Mouse (Mus musculus): ENCODE measurements around the gene Enox2.
"Not testable (repeated sequence)": the region's sequence is repeated elsewhere in the genome, so short reads cannot be mapped to it uniquely, and the experiment has no call there.

Gene Enox2

DNA sequence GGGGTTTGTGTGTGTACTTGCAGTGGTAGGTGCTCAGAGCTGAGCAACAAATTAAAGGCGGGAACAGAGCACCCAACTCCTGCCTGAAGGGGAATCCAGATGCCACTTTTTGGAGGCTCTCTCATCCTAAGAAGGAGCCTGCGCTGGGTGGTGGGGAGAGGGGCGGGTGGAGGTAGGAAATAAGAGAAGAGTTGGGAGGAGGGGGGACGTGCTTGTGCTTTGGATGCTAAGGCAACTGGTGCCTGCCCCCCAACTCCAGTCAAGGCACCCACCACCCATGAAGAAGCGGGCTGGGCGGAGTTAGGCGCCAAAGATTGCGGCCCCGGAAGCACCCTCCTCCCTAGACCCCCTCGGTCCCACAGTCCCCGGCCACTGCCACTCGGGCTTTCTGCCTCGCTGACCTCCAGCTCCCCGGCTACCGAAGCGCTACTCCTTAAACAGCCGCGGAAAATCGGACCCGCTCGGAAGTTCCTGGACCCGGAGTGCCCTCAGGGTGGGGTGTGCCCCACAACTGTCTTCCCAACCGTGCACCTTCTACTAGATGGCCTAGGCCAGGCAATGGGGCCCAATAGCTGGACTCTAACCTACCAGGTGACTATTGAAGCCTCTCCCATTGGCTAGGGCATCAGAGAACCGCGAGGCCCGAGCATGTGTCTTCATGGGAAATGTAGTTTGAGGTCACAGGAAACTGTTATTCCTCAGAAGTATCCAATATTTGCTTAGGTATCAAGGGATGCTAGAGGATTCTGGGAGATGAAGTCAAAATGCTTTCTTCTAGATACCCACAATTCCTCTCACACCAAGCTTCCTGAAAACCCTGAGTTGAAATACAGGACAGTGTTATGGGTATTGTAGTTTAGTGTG lies at the start of gene Enox2:
Gene Enox2 (minus strand): TSS at position 560 of the 864 bp plus-strand sequence.
- DNase-seq (ENCODE audit: low read depth), result peak; percentile 95

DNA sequence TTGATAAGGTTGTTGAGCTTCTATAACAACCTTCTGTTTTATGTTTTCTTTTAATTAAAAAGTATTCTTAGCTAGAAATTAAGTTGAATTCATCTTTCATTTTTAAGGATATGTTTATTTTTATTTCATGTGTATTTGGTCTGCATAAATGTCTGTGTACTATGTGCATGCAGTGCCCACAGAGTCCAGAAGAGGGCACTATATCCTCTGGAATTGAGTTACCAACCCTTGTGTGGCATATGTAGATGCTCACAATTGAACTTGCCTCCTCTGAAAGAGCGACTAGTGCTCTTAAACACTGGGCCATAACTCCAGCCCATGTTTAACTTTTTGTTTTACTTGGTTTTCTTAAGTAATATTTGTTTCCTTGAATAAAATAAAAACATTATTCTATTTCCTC lies 21.4 kb upstream of the Enox2 start:
- peak; percentile 53 for DNase-seq (ENCODE audit: low read depth)

DNA sequence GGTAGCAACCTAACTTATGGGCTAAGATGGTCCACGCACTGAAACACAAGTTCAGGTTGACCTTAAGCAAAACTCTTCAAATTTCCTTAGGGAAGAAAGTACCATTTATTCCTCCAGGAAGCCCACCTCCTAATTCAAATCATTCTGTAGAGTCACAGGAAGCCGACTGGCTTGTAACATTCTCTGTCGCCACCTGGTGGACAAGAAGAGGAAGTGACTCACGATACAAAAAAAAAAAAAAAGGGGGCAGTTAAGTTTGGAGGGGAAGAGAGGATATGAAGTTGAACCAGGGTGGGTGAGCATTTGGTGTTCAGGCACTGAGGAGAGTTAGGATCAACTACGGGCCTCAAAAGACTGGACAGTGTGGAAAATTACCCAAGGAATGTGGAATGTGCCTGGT lies 18.6 kb upstream of the Enox2 start:
- peak; percentile 40 for DNase-seq (ENCODE audit: low read depth)

DNA sequence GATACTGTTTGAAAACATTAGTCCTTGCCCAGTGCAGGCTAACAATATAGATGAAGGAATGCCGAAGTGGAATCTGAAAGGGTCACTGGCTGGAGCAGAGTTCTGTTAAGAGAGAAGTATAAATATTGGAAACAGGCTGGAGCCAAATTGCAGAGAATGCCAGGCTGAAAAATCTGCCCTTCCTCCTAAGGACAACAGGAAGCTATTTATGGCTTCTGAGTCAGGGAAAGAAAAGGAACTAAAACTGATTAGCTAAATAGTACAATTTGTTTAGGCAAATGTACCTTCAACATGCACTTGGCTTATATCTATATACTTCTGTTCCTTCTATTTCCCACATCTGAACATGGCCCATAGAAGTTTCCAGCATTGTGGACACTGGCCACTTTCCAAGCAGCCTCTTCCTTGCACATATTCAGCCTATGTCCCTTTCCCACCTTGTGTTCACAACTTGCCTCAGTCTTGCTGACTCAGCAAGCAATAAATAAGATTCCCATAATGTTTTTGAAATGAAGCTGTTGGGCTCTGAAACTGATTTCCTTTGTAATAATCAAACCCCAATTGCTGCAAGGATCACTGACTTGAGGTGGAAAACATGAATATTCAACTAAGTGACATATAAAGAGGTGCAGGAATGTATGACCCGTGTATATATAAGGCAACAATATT lies 8.0 kb downstream of the Enox2 start:
- DNase-seq (ENCODE audit: low read depth), result no peak

DNA sequence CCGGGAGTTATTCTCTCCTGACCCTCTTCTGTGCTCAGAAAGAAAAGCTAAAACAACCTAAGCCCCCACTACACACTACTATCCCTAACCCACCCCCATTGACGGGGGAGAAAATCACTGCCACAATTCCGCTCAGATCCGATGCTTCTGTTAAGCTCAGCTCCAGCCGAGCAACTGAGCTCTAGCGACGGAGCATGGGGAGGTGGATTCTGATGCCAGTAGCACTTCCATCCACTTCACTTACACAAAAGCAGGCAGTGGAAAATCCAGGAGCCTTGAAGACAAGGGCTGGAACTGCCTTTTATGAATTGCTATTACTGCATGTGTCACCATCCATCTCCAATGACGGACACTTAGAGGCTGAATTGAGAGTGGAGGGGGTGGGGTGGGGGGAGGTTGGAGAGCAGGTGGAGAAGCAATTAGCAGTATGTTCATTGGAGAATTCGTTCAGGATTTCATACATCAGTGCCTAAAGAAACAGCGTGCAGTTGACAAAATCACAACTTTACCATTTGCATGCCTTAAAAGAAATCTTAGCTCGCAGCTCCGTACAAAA lies 14.5 kb downstream of the Enox2 start:
- no peak for DNase-seq (ENCODE audit: low read depth)

DNA sequence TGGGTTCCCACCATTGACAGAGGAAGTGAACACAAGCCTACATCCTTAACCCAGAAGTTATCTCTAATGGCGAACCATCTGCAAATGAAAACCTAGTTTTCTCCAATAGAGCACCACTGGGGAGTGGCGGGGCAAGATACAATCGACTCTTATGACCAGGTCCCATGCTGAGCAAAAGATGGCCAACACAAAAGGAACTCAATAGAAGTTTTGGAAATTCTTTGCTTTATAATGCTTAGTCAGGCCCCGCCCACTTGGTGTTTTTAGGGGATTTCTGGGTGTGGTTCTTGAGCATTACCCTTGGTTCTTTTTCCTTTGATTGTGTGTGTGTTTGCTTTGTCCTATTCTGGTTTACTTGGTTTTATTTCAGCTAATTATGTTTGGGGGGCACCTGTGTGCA lies 37.2 kb downstream of the Enox2 start:
- DNase-seq (ENCODE audit: low read depth), result no peak

DNA sequence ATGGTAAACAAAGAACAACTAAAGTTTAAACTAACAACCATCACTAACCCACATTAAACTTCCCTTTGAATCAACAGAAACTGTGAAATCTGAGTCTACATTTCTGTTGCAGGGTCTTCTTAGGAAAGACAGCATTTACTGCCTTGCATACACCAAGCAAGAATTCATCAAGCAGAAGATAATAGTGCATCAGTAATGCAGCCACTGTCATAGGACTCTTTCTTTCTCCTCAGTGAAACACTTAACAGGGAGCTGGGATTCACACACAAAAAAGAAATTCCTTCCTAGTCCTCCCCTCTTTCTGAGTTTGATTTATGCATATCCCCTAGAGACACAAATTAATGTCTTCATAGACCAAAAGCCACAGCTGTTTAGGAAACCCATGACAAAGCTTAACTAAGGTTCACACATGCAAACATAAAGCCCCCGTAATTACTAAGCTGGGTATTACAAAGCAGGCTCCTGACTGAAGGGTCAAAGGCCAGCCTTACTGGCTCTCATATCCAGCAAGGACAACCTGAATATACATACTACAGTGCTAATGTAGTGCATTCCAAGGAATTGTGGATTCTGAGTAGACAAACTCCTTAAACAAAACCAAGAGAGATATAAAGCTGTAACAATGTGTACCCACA lies 62.1 kb downstream of the Enox2 start:
- no peak for DNase-seq (ENCODE audit: low read depth)

DNA sequence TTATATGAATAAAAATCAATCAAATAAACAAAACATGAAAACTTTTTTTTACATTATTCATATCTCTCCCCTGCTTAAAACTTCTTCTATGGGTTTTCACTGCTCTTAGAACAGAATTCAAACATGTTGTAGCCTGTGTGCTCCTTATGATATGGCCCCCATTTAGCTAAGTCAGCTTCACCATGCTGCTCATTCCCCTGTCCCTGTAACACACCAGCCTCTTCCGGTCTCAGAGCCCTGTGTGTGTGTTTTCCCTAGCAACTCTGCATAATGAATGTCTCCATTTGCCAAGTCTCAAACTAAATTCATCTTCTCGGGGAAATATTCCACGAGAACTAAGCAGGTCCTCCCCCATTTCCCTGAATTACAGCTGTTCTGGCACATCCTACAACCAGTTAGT lies 71.6 kb downstream of the Enox2 start:
- DNase-seq (ENCODE audit: low read depth), result no peak

DNA sequence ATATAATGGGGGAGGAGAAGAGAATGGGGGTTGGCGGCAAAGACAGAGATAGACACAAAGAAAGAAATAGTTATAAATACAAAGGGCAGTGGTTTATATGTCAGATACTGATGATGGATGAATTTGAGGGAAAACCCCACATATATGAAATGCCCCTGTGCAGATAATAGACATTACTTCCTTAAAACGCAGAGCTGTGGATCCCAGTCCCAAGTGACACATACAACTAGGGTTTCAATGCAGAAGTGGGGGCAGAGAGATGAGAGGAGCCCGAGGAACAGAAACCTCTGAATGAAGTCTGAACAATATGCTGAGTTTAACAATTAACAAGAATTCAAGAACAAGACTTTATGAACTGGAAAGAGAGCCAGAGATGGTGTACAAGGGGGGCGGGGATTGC lies 91.7 kb downstream of the Enox2 start:
- DNase-seq (ENCODE audit: low read depth), result no peak

DNA sequence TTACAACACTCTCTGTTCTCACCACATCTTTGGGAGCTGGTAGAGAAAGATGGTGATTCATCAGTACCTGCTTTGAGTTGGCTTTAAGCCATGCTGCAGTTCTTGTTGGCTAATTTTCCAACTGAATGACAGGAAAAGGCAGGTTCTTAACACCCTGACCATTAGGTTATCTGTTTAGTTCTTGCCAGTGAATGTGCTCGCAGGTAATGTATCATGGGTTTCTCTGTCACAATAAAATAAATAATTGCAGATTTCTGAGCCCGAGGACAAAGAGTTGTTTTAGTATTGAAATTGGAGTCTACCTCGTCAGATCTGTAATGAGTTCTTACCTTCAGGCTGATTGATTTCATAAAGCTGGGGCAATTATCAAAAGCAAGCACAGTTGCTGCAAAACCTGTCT lies 106.9 kb downstream of the Enox2 start:
- DNase-seq (ENCODE audit: low read depth), result peak; percentile 3

DNA sequence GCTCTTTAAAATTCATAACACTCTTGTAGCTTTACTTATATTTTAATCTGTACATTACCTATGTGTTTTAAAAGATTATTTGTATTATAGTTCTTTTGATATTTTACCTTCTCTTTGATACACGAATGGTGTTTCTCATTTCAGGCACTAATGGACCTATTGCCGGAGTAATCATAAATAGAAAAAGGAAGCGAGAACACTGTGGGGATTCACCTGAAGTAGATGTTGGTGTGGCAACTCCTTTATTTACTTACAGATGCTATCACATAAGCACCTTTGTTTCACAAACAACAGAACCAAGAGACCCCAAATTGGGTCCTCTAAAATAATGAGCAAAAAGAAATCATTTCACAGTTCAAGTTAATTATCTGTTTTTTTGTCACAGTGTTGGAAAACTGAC lies 109.4 kb downstream of the Enox2 start:
- no peak for DNase-seq (ENCODE audit: low read depth)

DNA sequence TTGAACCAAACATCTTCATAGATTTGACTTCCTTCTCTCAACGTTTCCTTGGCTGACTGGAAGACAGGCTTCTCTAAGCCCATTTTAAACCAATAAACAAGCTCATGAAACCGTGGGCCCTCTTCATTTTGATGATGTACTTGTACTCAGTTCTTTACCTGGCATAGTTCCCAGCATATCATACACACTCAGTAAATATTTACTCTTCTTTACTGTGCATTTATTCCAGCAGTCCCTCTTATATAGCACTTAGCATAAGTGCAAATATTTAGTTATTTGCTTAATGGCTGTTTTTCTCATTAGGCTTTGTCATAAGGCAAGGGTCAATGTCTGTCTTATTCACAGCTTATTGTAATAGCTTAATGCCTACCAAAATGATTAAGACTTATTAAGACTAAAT lies 133.8 kb downstream of the Enox2 start:
- no peak for DNase-seq (ENCODE audit: low read depth)

DNA sequence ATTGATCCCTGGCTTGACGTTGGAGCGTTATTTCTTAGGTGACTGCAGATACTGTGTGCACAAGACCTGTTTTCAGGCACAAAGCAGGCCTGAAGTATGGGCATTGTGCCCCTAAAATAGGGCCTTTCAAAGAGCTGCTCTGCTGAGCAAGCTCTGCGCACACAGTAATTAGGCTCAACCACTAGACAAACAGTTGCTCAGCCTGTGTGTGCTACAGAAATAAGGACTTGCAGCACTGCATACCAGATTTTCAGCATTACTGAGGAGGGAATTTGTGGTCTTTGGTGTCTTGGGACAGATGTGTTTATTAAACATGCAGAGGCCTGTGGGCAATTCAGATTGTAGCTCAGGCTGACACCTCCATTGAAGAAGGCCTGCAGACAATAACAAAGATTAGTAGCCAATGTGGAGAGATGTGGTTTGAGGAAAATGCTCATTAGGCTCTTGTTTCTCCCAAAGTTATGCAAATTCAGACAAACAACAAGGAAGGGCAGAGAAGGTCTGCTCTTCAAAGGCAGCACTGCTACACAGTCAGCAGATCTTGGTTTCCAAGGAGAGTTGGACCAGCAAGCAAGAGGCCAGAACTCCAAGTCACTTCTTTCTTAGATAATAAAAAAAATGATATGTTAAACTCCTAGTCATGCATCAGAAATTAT lies 163.2 kb downstream of the Enox2 start:
- DNase-seq (ENCODE audit: low read depth), result no peak

DNA sequence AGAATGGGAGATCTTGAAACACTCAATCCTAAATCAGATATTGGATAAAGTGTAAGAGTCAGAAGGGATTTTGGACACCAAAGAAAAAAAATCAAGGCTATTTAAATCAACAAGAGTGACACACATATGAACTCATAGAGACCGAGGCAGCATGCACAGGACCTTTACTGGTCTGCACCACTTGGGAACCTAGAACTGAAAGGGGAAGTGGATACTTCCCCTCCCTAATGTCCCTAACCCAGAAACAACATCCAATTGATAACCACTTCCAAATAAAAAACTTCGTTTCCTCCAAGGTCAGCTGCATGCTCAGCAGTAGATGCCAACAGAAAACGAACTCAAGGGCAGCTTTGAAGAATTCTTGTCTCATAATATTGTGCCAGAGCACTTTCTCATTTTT lies 171.6 kb downstream of the Enox2 start:
- peak; percentile 4 for DNase-seq (ENCODE audit: low read depth)

DNA sequence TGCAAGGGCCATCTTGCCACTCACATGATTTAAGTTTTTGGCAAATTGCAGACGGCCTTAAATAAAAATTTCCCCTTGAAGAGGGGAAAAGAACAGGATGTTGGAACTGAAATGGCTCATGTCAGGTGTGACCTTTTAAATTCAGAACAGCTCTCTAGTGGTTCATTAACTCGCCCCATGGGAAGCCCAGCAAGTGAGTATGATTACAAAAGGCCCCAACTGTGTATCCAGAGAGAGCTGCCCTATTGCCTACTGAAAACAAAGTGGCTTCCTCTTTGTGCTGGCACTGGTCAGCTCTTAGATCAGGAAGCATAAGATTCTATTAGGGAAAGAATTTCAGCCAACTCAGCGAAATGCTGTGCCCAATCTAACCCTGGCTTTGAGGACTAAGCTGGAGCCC lies 175.6 kb downstream of the Enox2 start:
- no peak for DNase-seq (ENCODE audit: low read depth)

DNA sequence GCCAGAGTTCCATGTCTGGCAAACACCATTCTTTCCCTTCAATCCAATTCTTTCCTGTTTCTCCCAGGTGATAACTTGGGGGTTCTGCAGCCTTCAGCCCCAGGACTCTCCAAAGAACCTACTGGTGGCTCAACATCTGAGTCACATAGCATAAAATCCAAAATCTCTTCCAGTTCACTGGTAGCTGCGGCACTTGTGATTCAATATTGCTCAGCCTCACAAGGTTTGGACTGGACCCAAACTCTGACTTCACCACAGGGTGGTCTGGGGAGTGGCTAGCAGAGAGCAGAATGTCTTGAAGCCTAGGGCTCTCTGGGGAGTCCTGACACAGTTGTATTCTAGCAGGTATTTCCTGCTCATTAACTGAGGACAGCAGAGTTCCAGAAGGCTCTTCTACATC lies 187.5 kb downstream of the Enox2 start:
- DNase-seq (ENCODE audit: low read depth), result not testable (repeated sequence)

DNA sequence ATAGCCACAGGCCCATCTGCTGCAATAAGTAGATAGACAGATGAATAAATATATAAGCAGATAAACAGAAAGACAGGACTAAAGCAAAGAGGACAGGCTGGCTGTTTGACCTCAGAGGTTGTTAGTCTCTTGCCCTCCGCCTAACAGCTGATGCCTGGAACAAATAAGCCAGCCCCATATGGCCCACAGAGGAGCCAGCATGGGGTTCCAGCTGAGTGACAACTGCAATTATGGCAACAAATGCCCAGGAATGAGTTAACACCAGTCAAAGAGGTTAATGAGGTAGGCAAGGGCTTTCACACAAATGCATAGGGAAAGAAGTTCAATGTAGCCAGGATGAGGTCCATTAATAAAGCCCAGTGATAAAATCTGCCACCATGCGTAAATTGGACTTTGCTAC lies 191.8 kb downstream of the Enox2 start:
- DNase-seq (ENCODE audit: low read depth), result no peak

DNA sequence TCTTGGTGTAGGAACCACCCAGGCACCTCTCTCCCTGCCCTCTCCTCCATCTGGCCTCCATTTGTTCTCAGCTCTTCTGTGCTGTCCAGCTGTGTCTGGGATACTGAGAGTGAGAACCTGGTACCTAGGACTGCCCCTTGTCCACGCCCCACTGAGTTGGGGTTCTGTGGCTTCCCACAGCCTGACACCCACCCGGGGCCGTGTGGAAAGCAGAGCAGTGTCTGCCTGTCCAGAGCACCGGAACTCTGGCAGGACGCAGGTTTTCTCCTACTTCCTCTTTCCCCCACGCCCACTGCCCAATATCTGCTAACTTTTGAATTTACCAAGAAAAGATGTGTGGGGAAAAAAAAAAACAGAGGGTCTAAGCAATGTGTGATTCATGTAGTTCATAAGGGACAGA lies 213.0 kb downstream of the Enox2 start:
- DNase-seq (ENCODE audit: low read depth), result peak; percentile 65

DNA sequence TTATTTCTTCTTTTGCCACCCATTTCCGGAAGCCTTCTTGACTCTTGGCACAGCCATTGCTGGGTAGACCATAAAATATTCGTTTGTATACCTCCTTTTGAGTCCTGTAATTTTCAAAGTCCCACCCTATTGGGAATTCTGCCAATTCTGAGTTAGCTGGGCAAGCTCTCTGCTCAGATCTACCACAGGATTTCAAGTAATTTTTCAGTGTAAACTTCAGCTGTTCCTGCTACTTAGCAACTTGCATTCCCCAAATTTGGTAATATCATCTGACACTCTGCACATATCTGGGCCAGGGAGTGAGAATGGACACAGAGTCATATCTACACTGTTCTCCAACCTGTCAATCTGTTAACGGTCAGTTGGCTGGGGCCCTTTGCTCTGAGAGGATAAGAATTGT lies 214.5 kb downstream of the Enox2 start:
- DNase-seq (ENCODE audit: low read depth), result no peak

DNA sequence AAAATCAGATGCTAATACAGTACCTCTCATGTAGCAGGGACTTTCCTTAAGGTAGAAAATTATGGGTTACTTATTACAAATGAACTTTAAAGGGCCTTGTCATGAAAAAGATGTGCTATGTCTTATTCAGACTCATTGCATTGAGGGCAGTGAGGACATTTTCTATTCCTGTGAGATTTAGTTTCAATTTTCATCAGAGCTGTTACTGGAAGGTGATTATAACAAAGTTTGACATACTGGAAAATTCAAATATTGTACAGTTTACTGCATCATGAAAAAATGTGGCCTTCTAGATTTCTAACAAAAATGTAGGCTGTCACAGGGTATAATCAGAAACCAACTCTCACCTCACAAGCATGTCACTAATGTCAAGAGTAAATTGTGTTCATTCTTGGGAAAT lies 242.9 kb downstream of the Enox2 start:
- DNase-seq (ENCODE audit: low read depth), result no peak

DNA sequence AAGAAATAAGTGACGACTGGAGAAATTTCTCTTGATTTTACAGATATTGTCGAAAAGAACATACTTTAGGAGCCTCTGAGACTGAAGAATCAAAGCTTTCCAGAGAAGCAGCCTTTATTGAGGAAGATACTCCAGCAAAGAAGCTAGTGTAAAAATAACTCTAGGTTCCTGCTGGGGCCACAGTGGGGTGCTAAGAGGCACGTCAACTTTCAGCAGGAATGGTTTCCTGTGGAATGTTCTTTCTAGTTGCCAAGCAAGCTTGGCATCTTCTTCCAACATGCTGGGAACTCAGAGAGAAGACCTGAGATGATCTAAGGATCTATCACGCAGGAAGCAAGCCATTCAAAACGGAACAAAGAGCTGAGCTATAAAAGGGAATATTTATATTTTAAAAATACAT lies 278.3 kb downstream of the Enox2 start:
- no peak for DNase-seq (ENCODE audit: low read depth)

DNA sequence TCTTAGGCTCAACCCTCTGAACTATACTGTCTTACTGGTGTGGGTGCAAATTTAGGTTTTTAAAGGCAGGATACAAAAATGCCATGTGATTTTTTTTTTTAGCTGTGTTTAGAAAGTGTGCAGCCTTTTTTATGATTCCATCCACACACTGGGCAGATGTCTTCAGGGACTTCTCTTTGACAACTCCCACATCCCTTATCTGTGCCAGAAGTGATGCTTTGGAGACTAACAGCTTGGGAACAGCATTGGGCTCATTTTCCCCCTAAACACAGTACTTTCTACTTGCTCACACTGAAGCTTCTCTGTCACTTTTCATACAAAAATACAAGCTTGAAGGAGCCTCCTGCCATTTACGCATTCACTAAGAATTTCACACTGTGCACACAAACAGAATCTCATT lies 282.4 kb downstream of the Enox2 start:
- DNase-seq (ENCODE audit: low read depth), result no peak
